Mouse (Mus musculus) right cerebral cortex, adult 2 months (tissue): ENCODE data around the gene Frem2.

Experiments
- DNase-seq, 2 experiments: peaks; one replicate each; pipeline ENCODE4 v3.0.0; 2021 to 2022; ENCODE audit warnings: low spot score in 2 of 2

Gene Frem2

DNA sequence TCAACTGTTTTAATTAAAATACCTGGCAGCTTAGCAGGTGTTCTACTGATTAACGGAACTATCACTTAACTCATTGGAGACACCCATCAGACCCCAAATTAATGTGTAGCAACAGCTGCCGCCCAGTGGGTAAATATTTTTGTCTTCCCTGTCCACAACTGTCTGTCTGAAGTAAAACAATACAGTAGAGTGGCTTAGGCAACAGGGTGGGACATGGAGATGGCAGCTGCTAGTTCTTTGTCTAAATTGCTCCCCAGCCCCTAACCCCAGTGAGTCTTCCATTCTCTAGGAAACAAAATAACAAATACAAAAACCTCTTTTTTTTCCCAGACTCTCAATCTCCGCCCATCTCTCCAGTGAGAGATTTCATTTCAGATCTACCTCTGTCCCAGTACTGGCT, 36.2 kb downstream of the Frem2 start:
- no peak for DNase-seq

DNA sequence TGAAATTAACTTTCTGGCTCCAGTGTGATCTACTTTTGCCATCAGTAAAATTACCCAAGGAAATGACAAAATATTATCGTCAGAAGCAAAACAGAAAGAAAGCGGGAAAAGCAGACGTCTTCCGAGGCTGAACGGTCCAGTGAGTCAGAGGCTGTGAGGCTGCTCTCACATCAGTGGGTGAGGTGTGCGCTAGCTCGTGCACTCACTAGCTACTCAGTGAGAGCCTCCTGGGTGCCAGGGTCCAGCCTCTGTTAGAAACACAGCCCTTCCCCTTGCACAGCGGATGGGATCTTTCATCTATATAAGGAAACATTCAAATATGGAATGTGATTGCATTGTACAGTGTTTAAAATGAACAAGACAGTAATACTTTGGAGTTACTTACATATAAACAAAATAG, 36.8 kb downstream of the Frem2 start:
- peak in 1 of 2 experiments; percentile 7 for DNase-seq

DNA sequence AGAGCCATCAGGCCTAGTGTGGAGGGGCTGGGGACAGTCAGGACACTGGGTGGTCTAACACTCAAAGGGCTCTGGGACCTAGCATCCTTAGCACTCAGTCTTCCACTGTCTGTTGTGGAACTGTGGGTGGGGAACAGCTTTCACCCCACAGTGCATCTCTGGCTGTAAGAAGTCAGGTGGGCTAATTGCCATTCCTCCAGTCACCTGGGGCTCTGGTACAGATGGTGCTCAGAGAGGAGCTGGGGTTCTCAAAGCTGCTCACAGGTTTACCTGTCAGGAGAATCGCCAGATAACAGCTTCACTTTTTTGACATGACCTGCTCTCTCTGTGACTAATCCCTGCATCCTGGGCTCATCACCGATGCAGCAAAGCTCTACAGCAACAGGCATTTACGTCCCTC, 46.0 kb downstream of the Frem2 start:
- no peak for DNase-seq

DNA sequence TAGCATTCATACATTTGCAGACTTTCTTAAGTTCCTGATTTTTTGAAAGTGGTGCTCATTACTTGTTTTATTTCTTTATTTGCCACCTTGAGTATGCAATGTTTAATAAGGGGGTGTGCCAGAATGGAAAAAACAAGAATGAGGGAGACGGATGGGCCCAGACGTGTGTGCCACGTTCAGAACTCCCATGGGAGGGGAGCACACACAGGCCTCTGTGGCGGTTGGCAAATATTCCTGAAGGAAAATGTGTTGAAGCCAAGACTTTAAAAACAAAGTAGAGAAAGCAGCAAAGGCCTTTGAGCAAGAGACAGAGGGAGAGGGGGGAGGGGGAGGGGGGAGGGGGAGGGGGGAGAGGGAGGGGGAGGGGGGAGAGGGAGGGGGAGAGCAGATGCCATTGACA, 47.3 kb downstream of the Frem2 start:
- DNase-seq: no peak

- no peak for DNase-seq
Observed at GRCm38 (mm10) chr3:53600140-53600539, 57.0 kb downstream of the Frem2 start.

GRCm38 (mm10) chr3:53599315-53599714, 57.8 kb downstream of the Frem2 start:
- DNase-seq: no peak

DNA sequence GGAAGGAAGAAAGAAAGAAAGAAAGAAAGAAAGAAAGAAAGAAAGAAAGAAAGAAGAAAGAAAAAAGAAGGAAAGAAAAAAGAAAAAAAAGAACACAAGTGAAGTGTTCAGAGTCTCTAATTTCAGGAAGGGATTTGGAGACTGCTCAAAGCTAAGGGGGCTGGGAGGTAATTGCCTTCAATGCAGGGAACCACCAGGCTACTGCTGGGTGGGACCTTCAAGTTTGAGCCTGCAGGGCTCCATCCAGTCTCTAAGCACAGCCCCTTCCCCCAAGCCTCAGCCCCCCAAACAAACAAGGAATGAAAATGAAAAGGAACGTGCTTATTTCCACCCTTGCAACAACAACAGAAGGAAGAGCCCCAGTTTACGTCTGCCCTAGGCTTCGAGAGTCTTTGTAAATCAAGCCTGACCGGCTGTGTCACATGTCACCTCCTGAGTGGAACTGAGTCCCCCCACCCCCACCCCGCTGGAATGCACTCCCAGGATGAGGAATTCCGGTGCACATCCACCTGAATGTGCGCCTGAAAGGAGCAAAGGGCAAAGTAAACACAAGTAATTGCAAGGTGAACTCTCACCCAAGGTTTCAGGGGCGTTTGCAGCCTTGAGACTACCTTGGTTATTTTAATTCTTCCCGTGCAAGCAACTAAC, 58.9 kb downstream of the Frem2 start:
- no peak for DNase-seq

- DNase-seq: no peak
Observed at GRCm38 (mm10) chr3:53594471-53594870, 62.7 kb downstream of the Frem2 start.

DNA sequence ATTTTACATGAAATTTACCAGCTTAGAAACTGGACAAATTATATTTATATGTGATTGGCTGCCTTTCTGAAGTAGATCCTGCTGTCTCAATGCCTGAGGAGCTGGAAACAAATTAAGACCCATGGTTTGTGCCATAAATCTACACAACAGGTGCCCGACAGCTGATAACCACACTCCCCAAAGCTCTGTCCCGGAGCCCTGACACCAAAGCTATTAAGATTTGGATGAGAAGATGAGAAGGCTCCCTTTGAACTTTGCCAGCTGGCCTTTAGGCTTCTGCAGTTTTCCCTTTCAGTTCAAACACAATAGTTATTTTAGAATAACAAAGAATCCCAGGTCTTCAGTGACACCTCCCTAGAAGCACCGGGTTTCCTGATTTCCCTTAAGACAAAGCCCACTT, 63.4 kb downstream of the Frem2 start:
- no peak for DNase-seq

DNA sequence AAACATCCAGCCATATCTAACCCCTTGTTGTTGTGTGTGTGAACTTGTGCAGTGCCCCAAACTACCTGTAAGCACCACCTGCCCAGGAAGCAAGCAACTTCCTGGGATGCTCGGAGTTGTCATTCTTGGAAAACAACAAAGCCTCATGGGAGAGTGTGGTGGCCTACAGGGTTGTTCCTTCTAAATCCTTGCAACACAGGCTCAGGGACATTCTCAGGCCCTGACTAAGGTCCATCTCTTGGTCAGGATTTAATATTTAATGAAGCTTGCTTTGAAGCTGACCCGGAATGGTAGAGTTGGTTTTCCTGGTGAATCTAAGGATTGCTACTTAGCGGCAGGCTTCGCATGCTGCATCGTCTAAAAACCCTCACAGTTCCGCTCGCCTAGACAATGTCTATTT, 65.1 kb downstream of the Frem2 start:
- no peak for DNase-seq

DNA sequence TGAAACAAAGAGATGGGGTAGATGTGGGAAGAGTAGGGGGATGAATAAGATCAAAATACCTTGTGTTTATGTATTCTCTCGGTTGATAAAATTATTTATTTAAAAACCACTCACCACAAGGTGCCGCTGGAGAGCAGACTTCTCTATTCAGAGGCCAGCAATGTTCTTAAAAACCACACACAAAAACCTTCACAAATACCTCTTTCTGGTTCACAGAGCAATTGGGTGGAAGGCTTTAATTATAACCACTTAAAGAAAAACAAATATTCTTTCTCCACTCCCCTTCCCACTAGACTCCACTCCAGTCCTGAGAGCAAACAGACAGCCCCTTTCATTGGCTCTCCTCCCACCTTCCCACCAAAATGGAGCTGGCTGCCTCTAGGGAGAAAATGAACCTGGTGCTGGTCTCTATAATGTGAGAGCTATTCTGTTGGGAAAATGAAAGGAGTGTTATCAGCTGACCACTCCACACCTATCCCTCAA, 67.0 kb downstream of the Frem2 start:
- peak; percentile 67 to 76 for DNase-seq

DNA sequence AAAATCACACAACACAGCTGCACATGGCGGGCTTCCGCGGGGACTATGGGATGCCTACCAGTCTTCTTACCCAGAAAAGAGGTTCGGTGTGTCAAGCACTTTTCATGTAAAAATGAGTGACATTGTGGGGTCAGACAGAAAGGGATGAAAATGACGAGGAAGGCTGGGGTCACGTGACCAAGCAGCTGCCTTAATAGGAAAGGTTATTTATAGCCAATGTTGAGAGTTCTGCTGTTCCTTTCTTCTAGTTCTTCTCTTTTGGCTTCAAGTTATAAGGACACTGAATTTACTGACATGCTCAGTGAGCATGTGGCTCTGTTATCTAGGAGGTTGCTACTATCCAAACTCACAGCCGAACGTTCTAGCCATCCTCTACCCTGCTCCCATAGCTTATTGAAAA, 73.9 kb downstream of the Frem2 start:
- no peak for DNase-seq

GRCm38 (mm10) chr3:53580596-53581254, 76.4 kb downstream of the Frem2 start:
- DNase-seq: no peak

DNA sequence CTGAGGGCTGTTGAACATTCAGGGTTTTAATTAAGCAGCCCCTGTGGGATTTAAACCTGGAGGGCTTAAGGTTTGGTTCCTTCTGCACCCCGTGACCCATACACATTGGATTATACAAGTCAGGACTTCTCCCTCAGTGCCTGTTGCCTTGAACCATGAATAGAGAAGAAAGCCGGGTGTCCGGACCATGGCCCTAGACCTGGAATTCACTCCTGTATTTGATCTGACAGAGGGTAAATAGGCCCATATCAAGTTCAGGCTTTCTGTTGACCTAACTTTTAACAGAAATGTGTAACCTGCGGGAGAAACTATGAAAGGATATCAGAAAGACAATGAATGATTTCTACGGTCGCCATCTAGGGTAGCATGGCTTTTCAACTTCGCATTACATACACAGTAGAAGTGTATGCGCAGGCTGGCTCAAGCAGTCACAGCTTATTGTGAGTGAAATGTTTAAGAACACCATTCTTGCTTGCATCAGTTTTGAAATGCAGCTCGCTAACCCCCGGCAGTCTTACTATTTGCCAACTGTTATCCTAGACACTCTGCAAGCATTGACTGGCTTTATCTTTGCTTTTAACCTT, 77.9 kb downstream of the Frem2 start:
- no peak for DNase-seq

DNA sequence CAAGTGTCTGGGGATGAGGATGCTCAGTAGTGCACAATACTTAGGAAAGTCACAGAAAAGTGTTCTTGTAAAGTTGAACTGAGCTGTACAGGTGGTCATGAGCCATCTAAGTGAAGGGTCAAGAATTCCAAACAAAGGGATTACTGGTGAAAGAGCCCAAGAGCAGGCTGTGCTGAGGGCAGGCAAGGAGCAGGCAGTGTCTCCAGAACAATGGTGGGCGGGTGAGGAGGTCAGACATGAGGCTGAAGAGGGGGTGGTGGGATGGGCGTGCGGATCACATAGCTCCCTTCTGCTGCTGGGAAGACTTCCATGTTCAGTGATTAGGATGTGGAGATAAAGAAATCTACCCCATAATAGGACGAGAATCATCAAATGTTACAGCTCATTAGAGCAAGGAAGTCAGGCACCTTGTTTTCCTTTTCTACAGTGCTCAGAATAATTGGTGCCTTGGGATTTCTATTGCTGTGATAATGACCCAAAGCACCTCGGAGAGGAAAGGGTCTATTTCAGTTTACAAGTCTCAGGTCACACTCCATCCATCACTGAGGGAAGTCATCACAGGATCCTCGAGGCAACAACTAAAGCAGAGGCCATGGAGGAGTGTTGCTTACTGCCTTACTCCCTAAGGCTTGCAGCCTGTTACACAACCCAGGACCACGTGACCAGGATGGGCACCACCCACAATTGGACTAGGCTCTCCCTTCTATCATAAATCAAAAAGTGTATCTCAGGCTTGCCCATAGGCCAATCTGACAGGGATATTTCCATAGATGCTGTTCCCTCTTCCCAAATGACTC, 80.6 kb downstream of the Frem2 start:
- DNase-seq: no peak

DNA sequence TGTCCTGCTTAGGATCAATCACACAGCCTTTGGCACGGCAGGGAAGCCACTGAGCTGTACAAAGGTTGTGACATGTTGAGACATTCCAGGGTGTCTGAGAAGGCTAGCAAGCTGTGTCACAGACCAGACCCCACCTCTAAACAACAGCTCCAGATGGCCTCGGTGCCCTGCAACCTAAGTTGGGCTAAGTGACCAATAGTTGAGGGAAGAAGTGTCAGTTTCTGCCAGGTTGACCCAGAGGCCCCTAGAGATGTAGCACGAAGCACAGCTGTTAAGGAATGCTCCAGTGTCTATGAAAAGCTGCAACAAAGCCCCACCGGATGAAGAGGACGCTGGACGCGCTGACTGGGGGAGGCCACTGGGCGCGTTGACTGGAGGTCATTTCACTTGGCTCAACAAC, 83.0 kb downstream of the Frem2 start:
- DNase-seq: no peak

GRCm38 (mm10) chr3:53571663-53572062, 85.5 kb downstream of the Frem2 start:
- no peak for DNase-seq

GRCm38 (mm10) chr3:53564521-53564920, 92.6 kb downstream of the Frem2 start:
- DNase-seq: no peak

DNA sequence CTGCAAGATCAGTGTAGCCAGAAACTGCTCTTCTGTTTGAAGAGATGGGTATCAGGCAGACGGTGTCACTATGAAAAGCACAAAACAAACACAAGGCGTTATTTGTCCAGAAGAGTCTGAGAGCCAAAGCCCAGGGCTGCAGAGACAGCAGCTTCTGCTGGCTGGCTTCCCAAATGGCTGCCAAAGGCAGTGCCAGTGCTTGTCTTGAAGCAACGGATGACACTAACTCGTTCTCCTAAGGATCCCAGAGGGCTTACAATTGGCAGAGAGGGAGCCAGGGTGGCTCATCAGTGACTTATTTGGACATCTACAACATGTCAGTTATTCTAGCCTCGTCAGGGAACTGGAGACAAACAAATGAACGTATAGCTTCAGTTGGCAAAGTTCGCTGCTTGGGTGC, 93.4 kb downstream of the Frem2 start:
- peak in 1 of 2 experiments; percentile 10 for DNase-seq

DNA sequence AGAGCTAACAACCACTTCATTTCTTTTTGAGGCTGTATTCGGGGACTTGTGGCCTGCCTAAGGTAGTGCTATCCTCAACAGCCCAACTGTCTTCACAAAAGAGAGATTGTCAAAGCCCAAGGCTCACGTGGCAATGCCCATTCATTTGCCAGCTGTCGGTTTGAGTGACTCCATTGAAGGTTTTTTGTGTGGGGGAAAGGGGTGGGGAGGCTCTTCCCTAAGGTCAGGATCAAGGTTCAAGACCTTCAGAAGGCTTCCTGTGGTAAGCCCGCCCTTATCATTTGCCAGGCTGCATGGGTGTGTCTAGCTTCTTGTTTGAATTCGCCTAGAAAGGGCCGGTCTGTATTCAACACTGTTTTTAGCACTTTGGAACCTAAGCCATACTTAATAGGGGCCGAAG, 95.3 kb downstream of the Frem2 start:
- DNase-seq: no peak

GRCm38 (mm10) chr3:53559056-53559455, 98.1 kb downstream of the Frem2 start:
- DNase-seq: no peak

DNA sequence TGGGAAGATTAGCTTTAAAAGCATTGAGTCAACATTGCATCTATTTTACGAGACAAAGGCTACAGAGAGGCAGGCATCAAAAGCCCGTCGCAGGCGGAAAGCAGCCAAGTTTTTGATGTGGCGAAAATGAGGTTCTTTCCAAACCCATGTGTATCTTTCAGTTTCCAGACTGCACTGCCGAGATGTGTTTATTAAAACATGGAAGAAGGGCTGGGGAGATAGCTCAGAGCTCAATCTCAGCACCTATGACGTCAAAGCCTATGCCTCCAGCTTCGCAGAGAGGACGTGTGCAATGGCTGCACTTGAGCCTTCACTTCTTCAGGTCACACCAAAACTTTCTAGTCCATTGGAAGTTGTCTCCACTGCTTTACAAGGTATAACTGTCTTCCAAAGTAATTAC, 98.9 kb downstream of the Frem2 start:
- DNase-seq: no peak
